Mouse (Mus musculus): ENCODE measurements at regions not wholly inside any gene's neighbourhood (a gene's known extent, or its start where the extent isn't known, plus 50 kb on each side); places are given as distances from the start of the nearest gene placed in this dataset.
A peak's percentile ranks its signal among the peaks of the same experiment; 100 is the strongest.
"Not testable (repeated sequence)": the region's sequence is repeated elsewhere in the genome, so short reads cannot be mapped to it uniquely, and the experiment has no call there.

GRCm38 (mm10) chr3:124075974-124076606, 244.6 kb upstream of the Tram1l1 start:
- intact Hi-C loops (cut with DNase I) = no loop called here
- peak; percentile 53 to 63 for DNase-seq (ENCODE audit: low spot score in 2 of 2)

GRCm38 (mm10) chr3:124092404-124093121, 228.1 kb upstream of the Tram1l1 start:
- intact Hi-C loops (cut with DNase I) = no loop called here
- DNase-seq (ENCODE audit: low spot score in 2 of 2) = no peak

- intact Hi-C loops (cut with DNase I) = no loop called here
- DNase-seq (ENCODE audit: low spot score in 2 of 2) = no peak
Measured at GRCm38 (mm10) chr3:124113995-124114394, 206.7 kb upstream of the Tram1l1 start.

GRCm38 (mm10) chr3:124156255-124156654, 164.4 kb upstream of the Tram1l1 start:
- intact Hi-C loops (cut with DNase I) = no loop called here
- DNase-seq (ENCODE audit: low spot score in 2 of 2) = no peak

- no peak for DNase-seq (ENCODE audit: low spot score in 2 of 2)
- intact Hi-C loops (cut with DNase I) = no loop called here
Measured at GRCm38 (mm10) chr3:124157858-124158655, 162.6 kb upstream of the Tram1l1 start.

GRCm38 (mm10) chr3:124193331-124193730, 127.3 kb upstream of the Tram1l1 start:
- DNase-seq (ENCODE audit: low spot score in 2 of 2); intact Hi-C loops (cut with DNase I): not testable (repeated sequence)

GRCm38 (mm10) chr3:124200226-124200940, 120.3 kb upstream of the Tram1l1 start:
- DNase-seq (ENCODE audit: low spot score in 2 of 2); intact Hi-C loops (cut with DNase I): not testable (repeated sequence)

- no peak for DNase-seq (ENCODE audit: low spot score in 2 of 2)
- intact Hi-C loops (cut with DNase I) = no loop called here
Measured at GRCm38 (mm10) chr3:124217131-124217530, 103.5 kb upstream of the Tram1l1 start.

- no peak for DNase-seq (ENCODE audit: low spot score in 2 of 2)
- intact Hi-C loops (cut with DNase I) = no loop called here
Measured at GRCm38 (mm10) chr3:124225982-124226381, 94.7 kb upstream of the Tram1l1 start.

GRCm38 (mm10) chr3:124227701-124228100, 93.0 kb upstream of the Tram1l1 start:
- DNase-seq (ENCODE audit: low spot score in 2 of 2) = no peak
- intact Hi-C loops (cut with DNase I) = no loop called here

- intact Hi-C loops (cut with DNase I) = no loop called here
- DNase-seq (ENCODE audit: low spot score in 2 of 2) = no peak
Measured at GRCm38 (mm10) chr3:124240936-124241733, 79.5 kb upstream of the Tram1l1 start.

- intact Hi-C loops (cut with DNase I) = no loop called here
- no peak for DNase-seq (ENCODE audit: low spot score in 2 of 2)
Measured at GRCm38 (mm10) chr3:124241734-124242006, 79.0 kb upstream of the Tram1l1 start.

- no peak for DNase-seq (ENCODE audit: low spot score in 2 of 2)
- intact Hi-C loops (cut with DNase I) = no loop called here
Measured at GRCm38 (mm10) chr3:124262150-124262549, 58.5 kb upstream of the Tram1l1 start.

- intact Hi-C loops (cut with DNase I) = no loop called here
Measured at GRCm38 (mm10) chr3:124266821-124267220, 53.8 kb upstream of the Tram1l1 start.

GRCm38 (mm10) chr3:124270506-124270905, 50.1 kb upstream of the Tram1l1 start:
- intact Hi-C loops (cut with DNase I) = loop anchor here (5.0 kb wide), 1 partner anchor 578 kb away; the partner anchor contains the start of gene Ndst3

More at GRCm38 (mm10) chr3:124266821-124267220, 53.8 kb upstream of the Tram1l1 start:
- no peak for DNase-seq (ENCODE audit: low spot score in 2 of 2)

More at GRCm38 (mm10) chr3:124270506-124270905, 50.1 kb upstream of the Tram1l1 start:
- no peak for DNase-seq (ENCODE audit: low spot score in 2 of 2)

Data from left cerebral cortex, postnatal 36 days (tissue).